Mouse (Mus musculus) neural tube, embryonic 13.5 days (tissue): Measurements from ENCODE around the gene Olfr679. TPM values are rescaled to one million over a fixed set of nuclear protein-coding genes. Genes with fewer than 3 reads are reported as not detected.
"Not testable (repeated sequence)": the region's sequence is repeated elsewhere in the genome, so short reads cannot be mapped to it uniquely, and the experiment has no call there.

Experiments used
- ATAC-seq: fragments of 200-750 bp; cut with Nextera tagmentation; 2 replicates; pipeline ENCODE4 v1.8.0; 2017; ENCODE audit warnings: low read depth, mild to moderate bottlenecking, moderate TSS enrichment, moderate library complexity
- H3K27ac ChIP-seq: fragments of 300-500 bp; sonication (generic); replicated peaks from 2 replicates; pipeline ENCODE4 v1.5.1; 2015; ENCODE audit warnings: moderate library complexity, mild to moderate bottlenecking, inconsistent platforms
- H3K27me3 ChIP-seq: fragments of 300-500 bp; sonication (generic); 2 replicates; pipeline ENCODE4 v1.6.1; 2015; ENCODE audit warnings: mild to moderate bottlenecking, inconsistent platforms
- H3K36me3 ChIP-seq: fragments of 300-500 bp; sonication (generic); 2 replicates; pipeline ENCODE4 v1.6.1; 2015; ENCODE audit warnings: mild to moderate bottlenecking, inconsistent platforms
- H3K4me1 ChIP-seq: fragments of 300-500 bp; sonication (generic); replicated peaks from 2 replicates; pipeline ENCODE4 v1.6.1; 2015; ENCODE audit warnings: inconsistent platforms
- H3K4me2 ChIP-seq: fragments of 300-500 bp; sonication (generic); 2 replicates; pipeline ENCODE4 v1.6.1; 2015; ENCODE audit warnings: inconsistent platforms, mild to moderate bottlenecking, moderate library complexity
- H3K4me3 ChIP-seq: fragments of 300-500 bp; sonication (generic); 2 replicates; pipeline ENCODE4 v1.5.1; 2015; ENCODE audit warnings: mild to moderate bottlenecking, inconsistent platforms
- H3K9ac ChIP-seq: fragments of 300-500 bp; sonication (generic); 2 replicates; pipeline ENCODE4 v1.6.1; 2015; ENCODE audit warnings: moderate library complexity, mild to moderate bottlenecking, inconsistent platforms
- H3K9me3 ChIP-seq: fragments of 300-500 bp; sonication (generic); 2 replicates; pipeline ENCODE4 v1.6.1; 2016; ENCODE audit warnings: inconsistent platforms
- WGBS: fragments of 180-500 bp; shearing (Covaris S2); methylation state at CpG from one replicate; pipeline ENCODE4 v1.1.7; 2015; 5-methylcytosine and 5-hydroxymethylcytosine counted together
- polyA plus RNA-seq: library from polyadenylated mRNA; unstranded; fragments of >200 nt; fragmentation: Nextera tagmentation; extraction: Ambion mirVana; gene quantifications from 2 replicates; pipeline ENCODE4 v1.2.1, GENCODE M21; 2015

Gene Olfr679
- polyA plus RNA-seq: not detected in 2 replicates

DNA sequence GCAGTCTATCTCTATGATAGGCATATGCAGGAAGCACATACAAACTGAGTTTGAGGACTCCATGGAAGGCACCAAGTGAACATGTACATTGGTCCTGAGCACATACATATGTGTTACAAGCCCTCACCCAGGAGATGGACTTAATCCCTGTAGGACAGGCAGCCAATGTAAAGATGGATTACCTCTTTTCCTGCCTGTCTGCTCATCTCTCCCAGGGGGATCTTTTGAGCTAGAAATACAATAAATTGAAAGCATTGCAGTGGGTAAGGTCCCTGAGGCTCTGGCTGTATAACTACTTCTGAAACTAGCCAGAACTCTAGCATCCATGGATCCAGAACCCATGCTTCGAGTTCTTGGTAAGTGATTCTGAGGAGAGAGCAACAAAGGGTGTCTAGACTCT lies at the start of gene Olfr679:
Gene Olfr679, plus strand, starts transcription at position 301 of the 400 bp plus-strand sequence.
- H3K9ac ChIP-seq: no peak within 1 kb of the TSS
- 64% methylated on average over 1 of the region's 1 CpGs for WGBS
- no peaks in the 10 kb centered on the region for H3K9me3 ChIP-seq
- H3K27me3 ChIP-seq: no peaks in the 10 kb centered on the region
- no peak within 1 kb of the TSS for H3K4me2 ChIP-seq
- H3K27ac ChIP-seq: no peak within 1 kb of the TSS
- ATAC-seq: no peak
- no peaks in the 10 kb centered on the region for H3K4me1 ChIP-seq
- H3K36me3 ChIP-seq: no peaks in the 10 kb centered on the region
- no peak within 1 kb of the TSS for H3K4me3 ChIP-seq

DNA sequence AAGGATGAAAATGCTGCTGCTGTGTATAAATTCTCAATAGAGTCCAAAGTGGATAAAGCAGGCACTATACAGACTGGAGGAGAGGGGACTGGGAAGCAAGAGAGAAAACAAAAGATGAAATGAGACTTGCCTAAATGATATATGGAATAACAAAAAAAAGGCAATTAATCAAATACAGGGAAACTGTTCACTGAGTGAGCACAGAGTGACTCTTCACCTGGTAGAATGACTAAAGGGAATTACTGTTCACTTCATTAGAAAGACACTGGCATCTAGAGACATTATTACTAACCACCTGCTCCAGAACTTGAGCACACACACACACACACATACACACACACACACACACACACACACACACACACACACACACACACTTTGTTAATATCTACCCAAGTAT lies 48.6 kb upstream of the Olfr679 start, which contains the start of gene Olfr676:
Gene Olfr676, plus strand, starts transcription at position 301 of the 400 bp plus-strand sequence.
- Histone ChIP-seq H3K4me3 (no peak within 1 kb of the TSS), H3K4me1 (no peaks in the 10 kb centered on the region), H3K27me3 (no peaks in the 10 kb centered on the region), H3K4me2 (no peak within 1 kb of the TSS), H3K27ac (no peak within 1 kb of the TSS), H3K36me3 (no peaks in the 10 kb centered on the region), H3K9me3 (no peaks in the 10 kb centered on the region), H3K9ac (no peak within 1 kb of the TSS)
- ATAC-seq: no peak

DNA sequence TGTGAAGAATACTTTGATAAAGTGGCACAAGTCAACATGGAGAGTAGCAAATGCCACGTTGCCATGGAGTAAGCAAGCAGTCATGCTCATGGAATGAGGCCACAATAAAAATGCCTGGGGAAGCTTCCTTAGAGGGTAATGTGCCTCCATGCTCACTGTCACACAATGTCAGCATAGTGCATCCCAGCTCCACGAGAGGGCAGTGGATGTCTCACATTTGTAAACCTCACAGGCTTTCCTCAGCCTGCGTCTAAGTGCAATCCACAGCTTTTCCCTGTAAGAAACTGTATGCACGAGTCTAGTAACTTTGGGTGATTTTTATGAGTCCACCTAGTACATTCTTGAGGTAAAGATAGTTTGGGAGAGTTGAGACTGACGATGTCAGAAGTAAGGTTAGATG lies 47.2 kb upstream of the Olfr679 start:
- H3K36me3 ChIP-seq, H3K27me3 ChIP-seq, H3K9me3 ChIP-seq, H3K27ac ChIP-seq, ATAC-seq, H3K4me3 ChIP-seq, H3K4me2 ChIP-seq, H3K4me1 ChIP-seq, H3K9ac ChIP-seq: not testable (repeated sequence)
- WGBS: 50% methylated on average over 5 of the region's 5 CpGs

DNA sequence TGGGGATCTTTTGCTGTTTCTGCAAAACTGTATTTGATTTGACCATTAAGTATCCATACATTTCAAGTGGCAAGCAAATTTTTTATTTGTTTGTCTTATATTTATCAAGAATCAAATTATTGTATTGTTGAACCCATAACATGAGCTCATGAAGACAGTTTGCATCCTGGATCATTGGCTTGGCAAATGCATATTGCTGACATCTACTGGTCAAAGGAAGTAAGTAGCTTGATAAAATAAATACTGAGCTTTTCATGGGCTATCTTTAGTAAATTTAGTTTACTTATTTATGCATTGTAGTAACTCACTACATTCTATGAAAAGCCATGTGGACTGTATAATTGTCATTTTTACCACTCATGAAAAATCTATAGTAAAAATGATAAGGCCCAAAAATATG lies 22.1 kb upstream of the Olfr679 start:
- Histone ChIP-seq H3K9me3 (no peaks in the 10 kb centered on the region), H3K4me2 (no peak overlapping the region), H3K4me1 (no peaks in the 10 kb centered on the region), H3K4me3 (no peak overlapping the region), H3K27ac (no peak overlapping the region), H3K36me3 (no peaks in the 10 kb centered on the region), H3K9ac (no peak overlapping the region), H3K27me3 (no peaks in the 10 kb centered on the region)
- no peak for ATAC-seq

DNA sequence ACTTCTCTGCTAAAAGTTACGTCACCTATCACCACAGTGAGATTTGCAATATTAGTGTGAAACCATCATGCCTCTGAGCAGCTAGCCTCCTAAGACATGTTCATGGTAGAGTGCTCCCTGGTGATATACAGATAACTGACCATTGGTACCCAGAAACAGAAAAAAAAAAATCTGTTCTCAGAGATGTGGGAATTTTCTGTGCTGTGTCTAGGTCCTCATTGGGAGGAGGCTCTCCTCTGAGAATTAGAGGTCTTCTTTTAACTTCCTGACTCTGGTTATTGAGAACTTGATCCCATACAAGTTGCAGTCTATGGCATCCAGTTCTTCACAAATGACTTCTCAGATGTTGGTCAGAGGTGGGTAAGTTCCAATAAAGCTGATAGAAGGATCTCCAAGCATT lies 16.8 kb upstream of the Olfr679 start, which contains the start of gene Olfr678:
Gene Olfr678, plus strand, starts transcription at position 301 of the 400 bp plus-strand sequence.
- Histone ChIP-seq H3K4me1 (no peaks in the 10 kb centered on the region), H3K27ac (no peak within 1 kb of the TSS), H3K4me3 (no peak within 1 kb of the TSS), H3K27me3 (no peaks in the 10 kb centered on the region), H3K9me3 (no peaks in the 10 kb centered on the region), H3K4me2 (no peak within 1 kb of the TSS), H3K36me3 (no peaks in the 10 kb centered on the region), H3K9ac (no peak within 1 kb of the TSS)
- WGBS: 88% methylated on average over 1 of the region's 1 CpGs
- ATAC-seq: no peak

DNA sequence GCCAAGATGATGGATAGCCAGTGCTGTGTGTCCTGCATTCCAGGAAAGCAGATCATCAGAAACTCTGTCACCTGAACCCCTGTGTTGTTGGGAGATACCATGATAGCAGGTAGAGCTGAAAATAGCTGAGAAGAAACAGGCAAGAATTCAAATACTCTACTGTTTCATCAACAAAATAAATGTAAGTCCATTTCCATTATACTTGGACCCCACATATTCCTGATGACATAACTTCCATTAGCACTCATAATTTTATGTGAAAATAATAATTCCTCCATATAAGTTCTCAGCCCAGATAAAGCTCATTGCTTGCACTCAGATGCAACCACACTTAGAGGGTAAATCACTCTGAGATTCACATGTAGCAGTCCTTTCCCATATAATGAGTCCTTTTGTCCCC lies 11.7 kb downstream of the Olfr679 start, which contains the start of gene Olfr680-ps1:
Gene Olfr680-ps1, minus strand, starts transcription at position 101 of the 400 bp plus-strand sequence.
- not testable (repeated sequence) for H3K4me1 ChIP-seq, H3K9ac ChIP-seq

DNA sequence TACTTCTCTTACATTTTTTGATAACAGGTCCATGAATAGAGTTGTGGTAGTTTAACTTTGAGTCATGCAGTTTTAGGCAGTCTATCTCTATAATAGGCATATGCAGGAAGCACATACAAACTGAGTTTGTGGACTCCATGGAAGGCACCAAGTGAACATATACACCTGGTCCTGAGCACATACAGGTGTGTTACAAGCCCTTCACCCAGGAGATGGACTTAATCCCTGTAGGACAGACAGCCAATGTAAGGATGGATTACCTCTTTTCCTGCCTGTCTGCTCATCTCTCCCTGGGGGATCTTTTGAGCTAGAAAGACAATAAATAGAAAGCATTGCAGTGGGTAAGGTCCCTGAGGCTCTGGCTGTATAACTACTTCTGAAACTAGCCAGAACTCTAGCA lies 35.5 kb downstream of the Olfr679 start, which contains the start of gene Olfr681:
Gene Olfr681, plus strand, starts transcription at position 301 of the 400 bp plus-strand sequence.
- no peak within 1 kb of the TSS for H3K27ac ChIP-seq
- no peaks in the 10 kb centered on the region for H3K4me1 ChIP-seq
- H3K4me2 ChIP-seq: no peak within 1 kb of the TSS
- no peaks in the 10 kb centered on the region for H3K27me3 ChIP-seq
- H3K9ac ChIP-seq: no peak within 1 kb of the TSS
- no peaks in the 10 kb centered on the region for H3K36me3 ChIP-seq
- no peak for ATAC-seq
- no peaks in the 10 kb centered on the region for H3K9me3 ChIP-seq
- no peak within 1 kb of the TSS for H3K4me3 ChIP-seq

More for the DNA sequence above, 11.7 kb downstream of the Olfr679 start, which contains the start of gene Olfr680-ps1:
- H3K27me3 ChIP-seq, H3K27ac ChIP-seq, H3K4me3 ChIP-seq, ATAC-seq, H3K4me2 ChIP-seq, H3K9me3 ChIP-seq, H3K36me3 ChIP-seq: not testable (repeated sequence)

Other genes with a start within 250 kb of the Olfr679 start
- not detected in 2 replicates for gene Usp17lb, start 238.6 kb upstream of the Olfr679 start, polyA plus RNA-seq
- not detected in 2 replicates for gene Usp17la, start 224.2 kb upstream of the Olfr679 start, polyA plus RNA-seq
- not detected in 2 replicates for gene Olfr665, start 203.2 kb upstream of the Olfr679 start, polyA plus RNA-seq
- not detected in 2 replicates for gene Olfr666, start 185.3 kb upstream of the Olfr679 start, polyA plus RNA-seq
- not detected in 2 replicates for gene Olfr667, start 159.7 kb upstream of the Olfr679 start, polyA plus RNA-seq
- gene Olfr668, start 153.1 kb upstream of the Olfr679 start, polyA plus RNA-seq: not detected in 2 replicates
- not detected in 2 replicates for gene Olfr669, start 147.0 kb upstream of the Olfr679 start, polyA plus RNA-seq
- not detected in 2 replicates for gene Olfr670, start 118.6 kb upstream of the Olfr679 start, polyA plus RNA-seq
- gene Olfr671, start 102.1 kb upstream of the Olfr679 start, polyA plus RNA-seq: not detected in 2 replicates
- gene Olfr672, start 79.2 kb upstream of the Olfr679 start, polyA plus RNA-seq: not detected in 2 replicates
- not detected in 2 replicates for gene Olfr675, start 52.7 kb upstream of the Olfr679 start, polyA plus RNA-seq
- gene Olfr676, start 48.5 kb upstream of the Olfr679 start, polyA plus RNA-seq: not detected in 2 replicates
- not detected in 2 replicates for gene Olfr677, start 29.8 kb upstream of the Olfr679 start, polyA plus RNA-seq
- gene Olfr678, start 16.7 kb upstream of the Olfr679 start, polyA plus RNA-seq: not detected in 2 replicates
- gene Olfr680-ps1, start 11.6 kb downstream of the Olfr679 start, polyA plus RNA-seq: not detected in 2 replicates
- gene Olfr681, start 35.6 kb downstream of the Olfr679 start, polyA plus RNA-seq: not detected in 2 replicates
- gene Olfr683, start 65.8 kb downstream of the Olfr679 start, polyA plus RNA-seq: not detected in 2 replicates
- not detected in 2 replicates for gene Olfr684, start 82.4 kb downstream of the Olfr679 start, polyA plus RNA-seq
- not detected in 2 replicates for gene Olfr685, start 104.8 kb downstream of the Olfr679 start, polyA plus RNA-seq
- gene Olfr686, start 126.3 kb downstream of the Olfr679 start, polyA plus RNA-seq: not detected in 2 replicates
- not detected in 2 replicates for gene Olfr688, start 206.9 kb downstream of the Olfr679 start, polyA plus RNA-seq
- 0.06 TPM in 1 of 2 replicates, not detected in the other for gene Olfr689, start 230.0 kb downstream of the Olfr679 start, polyA plus RNA-seq